Mouse (Mus musculus) A20 (cell line): ENCODE data around the gene Btrc.
"Not testable (repeated sequence)": the region's sequence is repeated elsewhere in the genome, so short reads cannot be mapped to it uniquely, and the experiment has no call there.

Experiments used
- DNase-seq: peaks from one replicate; pipeline ENCODE4 v3.0.0-alpha.2; 2011; ENCODE audit warnings: low read depth, low spot score

Gene Btrc

DNA sequence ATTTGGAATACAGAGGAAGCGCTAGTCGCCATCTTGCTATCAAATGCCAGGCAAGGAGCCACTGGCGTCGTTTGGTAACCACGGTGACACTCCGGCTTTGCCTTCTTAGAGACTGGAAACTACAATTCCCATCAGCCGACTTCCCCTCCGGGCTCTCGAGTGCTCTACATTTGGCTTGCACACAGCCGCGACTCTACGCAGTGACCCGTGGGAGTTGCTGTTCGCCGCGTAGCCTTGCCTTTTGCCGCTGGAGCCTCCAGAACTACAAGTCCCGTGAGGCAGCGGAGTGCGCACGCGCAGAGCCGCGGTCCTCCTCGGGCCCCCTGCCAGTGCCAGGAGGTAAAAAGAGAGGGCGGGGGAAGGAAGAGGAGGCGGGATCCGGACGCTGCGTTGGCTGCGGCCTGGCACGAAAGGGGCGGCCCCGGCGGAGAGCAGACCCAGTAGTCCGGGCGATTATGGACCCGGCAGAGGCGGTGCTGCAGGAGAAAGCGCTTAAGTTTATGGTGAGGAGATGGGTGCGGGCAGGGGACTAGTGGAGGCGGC lies at the start of gene Btrc:
Gene Btrc (plus strand): TSS at position 351 of the 543 bp plus-strand sequence.
- DNase-seq, result peak; percentile 99

DNA sequence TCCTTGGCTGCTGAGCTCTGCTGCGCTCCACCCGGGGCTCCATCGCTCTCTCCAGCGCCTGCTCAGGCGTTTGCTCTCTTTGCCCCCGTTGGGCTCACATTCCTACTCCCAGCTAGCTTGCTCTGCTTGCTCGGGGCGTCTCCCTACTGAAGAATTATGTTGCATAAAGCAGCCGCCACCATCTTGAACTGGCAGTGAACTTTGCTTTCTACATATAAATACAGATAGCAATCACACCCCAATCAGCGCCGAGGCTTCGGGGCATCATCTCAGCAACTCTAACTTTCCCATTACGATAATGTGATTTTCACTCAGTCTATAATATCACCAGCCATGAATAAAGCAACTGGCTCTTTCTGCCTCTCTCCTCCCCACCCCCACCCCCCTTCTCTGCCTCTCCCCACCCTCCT lies 46.1 kb upstream of the Btrc start:
- DNase-seq, result no peak

DNA sequence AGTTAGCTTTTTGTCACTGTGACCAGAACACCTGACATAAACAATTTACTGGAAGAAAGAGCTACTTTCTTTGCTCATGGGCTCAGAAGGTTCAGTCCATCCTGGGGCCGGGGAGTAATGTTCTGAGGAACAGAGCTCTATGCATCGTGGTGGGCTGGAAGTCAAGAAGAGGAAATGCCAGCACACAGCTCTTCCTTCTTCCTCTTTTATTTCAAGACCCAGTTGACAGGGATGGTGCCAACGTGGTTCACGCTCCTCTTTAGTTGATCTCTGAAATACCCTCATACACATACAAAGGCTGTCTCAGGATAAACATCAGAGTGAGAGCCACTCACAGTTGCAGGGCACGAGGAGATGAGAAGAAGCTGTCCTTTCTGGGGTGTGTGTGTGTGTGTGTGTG lies 42.5 kb upstream of the Btrc start:
- no peak for DNase-seq

DNA sequence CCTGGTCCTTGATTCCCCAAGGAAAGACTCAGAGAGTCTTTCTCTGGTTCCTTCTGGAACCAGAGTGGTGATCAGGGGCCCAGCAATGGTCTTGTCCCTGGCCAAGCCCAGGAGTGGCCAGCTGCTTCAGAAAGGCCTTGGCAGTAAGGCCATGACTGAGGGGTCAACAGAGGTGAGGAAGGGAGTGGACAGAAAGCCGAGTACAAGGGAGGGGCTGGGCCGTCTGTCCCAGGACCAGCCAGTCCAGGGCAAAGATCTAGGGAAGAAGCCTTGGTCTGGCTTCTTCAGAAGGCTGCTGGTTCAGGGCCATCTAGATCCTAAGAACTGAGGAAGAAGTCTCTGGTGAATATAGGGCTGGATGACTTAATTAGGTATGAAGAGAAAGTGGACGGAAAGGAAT lies 34.5 kb upstream of the Btrc start:
- DNase-seq, result no peak

DNA sequence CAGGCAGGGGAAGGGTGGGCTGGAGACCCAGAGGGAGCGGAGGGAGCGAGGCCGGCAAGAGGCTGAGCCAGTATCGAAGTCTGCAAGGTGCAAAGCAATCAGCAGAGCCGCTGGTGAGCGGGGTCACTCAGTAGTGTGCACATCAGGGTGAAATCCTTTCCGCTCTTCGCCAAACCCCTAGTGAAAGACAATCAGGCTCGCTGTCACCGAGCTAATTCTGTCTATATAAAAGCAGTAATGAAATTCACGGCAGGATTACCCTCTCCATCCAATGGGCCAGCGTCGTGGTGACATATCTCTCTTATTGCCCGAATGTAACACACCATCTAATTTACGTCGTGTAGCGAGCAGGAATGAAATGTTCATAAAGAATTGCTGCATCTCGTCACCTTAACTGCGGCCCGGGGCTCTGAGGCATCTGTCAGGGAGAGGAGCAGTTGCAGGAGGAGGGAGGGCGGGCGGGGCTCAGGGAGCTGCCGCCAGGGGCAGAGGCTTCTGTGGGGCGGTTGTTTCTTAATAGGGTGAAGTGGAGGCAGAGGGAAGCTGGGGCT lies 33.7 kb upstream of the Btrc start:
- no peak for DNase-seq

DNA sequence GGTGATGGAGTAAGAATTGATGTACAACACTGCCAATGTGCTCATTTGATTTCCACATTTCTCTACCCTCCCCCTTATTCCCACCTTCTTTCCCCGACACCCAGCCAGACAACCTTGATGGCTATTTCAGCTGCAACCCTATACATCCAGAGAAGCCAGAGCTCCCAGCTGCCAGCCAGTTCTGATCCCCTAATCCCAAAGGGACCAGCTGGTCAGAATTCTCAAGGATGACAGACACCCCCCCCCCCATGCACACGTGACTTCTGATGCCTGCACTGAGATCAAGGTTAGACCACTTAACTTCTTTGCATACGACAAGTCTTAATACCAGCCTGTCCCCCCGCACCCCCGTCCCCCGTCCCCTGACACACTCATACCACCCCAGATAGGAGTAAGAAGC lies 26.8 kb upstream of the Btrc start:
- DNase-seq, result no peak

DNA sequence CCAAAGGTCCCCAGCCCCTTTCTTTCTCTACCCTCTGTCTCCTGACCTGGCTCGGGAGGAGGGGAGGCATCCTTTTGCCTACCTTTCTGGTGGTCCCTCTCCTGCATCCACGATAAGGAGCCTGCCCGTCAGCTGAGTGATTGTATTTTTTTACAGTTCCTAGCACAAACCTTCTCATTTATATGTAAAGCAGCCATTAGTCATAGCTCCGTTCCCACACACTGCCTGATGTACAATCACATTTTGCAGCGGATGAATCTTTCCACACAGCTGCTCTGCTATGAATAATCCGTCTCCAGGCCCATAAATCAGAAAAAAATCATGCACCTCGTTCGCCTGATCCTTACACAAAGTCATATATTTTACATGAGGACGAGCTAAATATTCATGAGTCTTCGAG lies 25.4 kb upstream of the Btrc start:
- DNase-seq, result no peak

DNA sequence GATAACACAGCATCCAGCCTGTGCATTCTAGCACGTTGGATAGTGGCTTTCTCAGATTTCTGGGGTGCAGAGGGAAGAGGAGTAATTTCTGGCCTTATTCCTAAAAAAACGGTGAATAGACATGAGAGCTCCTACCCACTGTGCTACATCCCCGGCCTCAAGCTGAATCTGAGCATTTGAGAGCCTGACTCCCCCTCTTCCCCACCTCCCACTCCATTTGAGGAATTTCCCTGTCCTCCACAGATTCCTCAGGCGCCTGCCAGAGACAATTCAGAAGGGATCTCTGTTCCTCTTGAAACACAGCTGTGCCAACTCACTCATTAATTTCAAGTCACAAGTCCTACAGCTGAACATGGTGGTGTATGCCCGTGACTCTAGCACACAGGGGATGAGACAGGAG lies 19.6 kb upstream of the Btrc start:
- no peak for DNase-seq

DNA sequence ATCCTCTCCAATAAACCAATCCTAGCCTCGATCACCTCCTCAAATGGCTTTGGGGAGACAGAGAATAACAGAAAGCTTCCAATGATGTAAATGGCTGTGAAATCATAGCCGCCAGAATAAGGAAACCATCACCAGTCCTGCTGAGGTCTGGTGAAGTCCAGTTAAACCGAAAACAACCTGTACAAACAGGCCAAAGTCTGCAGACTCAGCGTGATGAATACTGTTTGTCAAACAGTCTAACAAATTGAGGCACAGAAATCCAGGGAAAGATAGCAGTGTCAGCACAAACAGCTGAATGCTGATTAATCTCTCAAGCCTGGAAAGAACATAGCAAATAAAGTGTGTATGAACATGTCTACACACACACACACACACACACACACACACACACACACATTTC lies 15.3 kb upstream of the Btrc start:
- no peak for DNase-seq

DNA sequence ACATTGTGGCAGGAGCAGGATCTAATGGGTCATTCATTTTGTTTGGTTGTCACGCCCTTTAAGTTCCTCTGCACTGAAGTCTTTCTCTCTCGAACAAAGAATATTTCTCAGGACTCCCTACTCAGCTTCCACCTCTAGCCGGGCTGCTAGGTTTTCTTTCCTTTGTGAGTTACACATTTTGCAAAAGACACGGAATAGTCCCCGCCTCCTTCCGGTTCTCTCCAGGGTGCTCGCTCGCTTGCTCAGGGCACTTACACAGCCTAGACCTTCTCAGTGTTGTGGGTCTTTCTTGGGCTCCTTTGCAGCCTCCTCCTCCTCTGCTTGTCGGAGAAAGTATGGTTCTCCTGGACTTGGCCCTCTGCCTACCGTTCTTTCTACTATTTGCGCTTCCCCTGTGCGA lies 13.1 kb upstream of the Btrc start:
- no peak for DNase-seq

DNA sequence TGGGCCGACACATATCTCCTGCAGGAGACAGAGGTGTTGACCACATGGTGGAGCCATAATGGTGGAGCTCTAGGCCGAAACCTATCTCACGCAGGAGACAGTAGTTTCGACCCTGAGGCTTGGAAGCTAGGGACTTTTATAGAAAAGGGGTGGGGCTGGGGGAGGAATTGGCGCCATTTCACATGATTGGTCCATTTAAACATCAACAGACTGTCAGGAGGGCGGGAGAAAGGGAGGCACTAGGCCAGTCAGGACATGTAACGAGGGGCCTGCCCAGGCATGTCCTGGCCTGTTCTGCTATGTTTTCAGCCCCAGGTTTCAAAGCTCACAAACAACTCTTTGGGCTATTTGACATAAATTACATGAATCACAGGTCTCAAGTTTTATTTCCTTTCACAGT lies 10.8 kb upstream of the Btrc start:
- DNase-seq, result not testable (repeated sequence)

DNA sequence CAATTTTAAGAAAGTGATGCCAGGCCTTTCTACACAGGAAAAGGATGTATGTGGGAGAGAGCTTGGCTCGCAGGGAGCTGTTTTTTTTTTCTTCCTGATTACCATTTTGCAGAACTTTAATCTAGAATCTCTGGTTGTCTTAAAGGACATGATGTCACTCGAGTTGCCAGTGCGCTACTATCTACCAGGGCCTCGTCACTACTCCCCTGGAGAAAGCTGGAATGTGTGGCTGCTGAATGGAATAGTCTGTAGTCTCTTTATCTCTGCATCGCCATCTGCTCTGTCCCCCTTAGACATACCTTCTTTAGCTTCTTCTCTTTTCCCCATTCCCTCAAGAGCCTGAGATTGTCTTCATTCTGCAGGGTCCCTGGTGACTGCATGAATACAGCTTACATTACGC lies 7.9 kb upstream of the Btrc start:
- DNase-seq, result no peak

DNA sequence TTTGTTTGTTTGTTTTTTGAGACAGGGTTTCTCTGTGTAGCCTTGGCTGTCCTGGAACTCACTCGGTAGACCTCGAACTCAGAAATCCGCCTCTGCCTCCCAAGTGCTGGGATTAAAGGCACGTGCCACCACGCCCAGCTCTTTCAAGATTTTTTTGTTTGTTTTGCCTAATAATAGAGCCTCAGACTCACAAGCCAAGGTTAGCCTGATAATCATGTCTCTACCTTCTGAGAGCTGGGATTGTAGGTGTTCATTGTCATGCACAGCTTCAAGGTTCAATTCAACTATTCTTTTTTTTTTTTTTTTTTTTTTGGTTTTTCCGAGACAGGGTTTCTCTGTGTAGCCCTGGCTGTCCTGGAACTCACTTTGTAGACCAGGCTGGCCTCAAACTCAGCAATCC lies 6.7 kb upstream of the Btrc start:
- DNase-seq, result not testable (repeated sequence)

DNA sequence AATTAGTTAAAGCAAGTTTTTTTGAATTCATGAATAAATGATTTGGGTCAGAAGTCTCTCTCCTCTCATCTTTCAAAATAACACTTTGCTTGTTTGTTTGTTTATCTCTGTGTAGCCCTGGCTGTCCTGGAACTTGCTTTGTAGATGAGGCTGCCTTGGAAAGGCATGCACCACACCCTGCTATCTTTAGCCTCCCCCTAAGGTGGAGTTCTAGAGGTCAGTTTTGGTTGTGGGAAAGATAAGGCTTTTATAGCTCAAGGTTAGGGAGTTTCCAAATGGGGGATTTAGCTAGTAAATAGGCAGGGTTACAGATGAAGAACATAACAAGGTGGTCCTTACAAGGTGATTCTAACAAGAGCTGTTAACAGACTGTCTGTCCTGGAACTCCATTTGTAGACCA lies 3.0 kb upstream of the Btrc start:
- no peak for DNase-seq

DNA sequence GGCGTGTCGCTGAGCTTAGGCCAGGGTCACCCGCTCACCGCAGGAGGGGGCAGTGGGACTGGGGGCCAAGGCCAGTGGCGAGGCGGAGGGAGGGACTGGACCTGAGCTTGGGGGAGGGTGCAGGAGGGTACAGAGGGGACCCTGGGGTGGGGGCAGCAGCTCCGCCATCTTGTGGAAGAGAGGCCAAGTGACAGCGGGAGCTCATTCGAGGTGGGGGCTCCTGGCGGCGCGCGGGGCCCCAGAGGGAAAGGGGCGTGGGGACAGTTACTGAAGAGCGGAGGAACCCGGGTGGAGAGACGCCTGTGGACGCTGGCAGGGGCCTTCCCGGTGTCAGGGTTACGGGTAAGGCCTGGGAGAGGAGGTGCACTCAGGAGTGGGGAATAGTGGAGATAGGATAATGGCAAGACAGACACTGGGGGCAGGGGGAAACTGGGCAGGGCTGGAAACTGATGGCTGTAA lies 428 bp downstream of the Btrc start:
- DNase-seq, result no peak

DNA sequence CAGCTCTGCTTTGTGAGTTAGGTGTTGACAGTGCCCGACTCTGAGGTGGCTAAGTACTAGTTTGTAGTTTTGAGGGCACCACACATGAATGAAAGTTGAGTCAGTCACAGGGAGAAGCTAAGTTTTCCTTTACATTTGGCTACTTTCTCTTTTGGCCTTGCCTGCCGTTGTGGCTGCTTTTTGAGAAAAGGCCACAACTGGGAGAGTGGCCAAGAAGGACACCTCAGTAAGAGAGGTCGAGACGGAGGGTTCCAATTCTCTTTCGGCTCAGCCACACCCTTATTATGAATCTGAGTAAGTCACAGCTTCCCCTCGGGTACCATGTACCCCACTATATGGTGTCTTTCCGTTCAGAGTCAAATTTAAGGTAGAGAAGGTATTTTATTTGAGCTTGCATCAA lies 3.1 kb downstream of the Btrc start:
- DNase-seq, result no peak

DNA sequence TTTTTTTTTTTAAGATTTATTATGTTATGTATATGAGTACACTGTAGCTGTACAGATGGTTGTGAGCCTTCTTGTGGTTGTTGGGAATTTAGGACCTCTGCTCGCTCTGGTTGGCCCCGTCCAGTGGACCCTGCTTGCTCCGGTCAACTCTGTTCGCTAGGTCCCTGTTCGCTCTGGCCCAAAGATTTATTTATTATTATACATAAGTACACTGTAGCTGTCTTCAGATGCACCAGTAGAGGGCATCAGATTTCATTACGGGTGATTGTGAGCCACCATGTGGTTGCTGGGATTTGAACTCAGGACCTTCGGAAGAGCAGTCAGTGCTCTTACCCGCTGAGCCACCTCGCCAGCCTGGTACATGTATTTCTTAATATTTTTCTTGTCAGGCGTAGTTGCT lies 21.3 kb downstream of the Btrc start:
- DNase-seq, result peak; percentile 17

DNA sequence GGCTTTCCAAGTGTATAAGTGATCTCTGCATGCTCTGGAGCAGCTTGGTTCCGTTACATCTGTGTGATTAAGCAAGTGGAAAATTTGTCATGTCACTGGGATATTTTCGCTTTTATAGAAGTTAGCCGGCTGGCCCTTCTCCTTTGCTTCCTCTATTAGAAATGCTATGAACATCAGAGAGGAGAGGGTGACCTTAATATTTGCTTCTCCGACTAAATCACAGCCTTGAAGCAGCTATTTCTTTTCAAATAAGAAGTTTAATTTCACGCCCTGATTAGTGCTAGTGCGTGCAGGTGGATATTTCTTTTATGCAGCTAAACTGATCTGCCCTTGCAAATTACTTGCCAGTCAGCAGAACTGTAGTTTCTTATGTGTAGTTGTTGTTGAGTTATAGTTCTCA lies 25.0 kb downstream of the Btrc start:
- no peak for DNase-seq

DNA sequence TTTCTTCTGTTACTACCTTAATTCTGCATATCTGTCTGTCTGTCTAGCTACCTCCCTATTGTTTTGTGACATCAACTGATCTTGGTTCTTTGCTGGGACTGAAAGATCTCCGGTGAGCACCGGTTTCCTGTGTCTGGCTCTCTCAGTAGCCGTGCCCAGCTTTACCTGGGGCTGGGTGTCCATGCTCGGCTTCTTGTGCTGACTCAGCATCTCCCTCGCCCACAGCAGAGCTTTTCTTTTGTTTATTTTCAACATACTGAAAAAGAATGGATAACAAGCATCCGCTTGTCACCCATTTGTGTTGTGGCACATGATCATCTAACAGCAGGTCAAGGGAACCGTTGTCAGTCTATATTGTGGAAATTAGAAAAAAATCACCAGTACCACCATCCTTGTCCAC lies 30.5 kb downstream of the Btrc start:
- no peak for DNase-seq

DNA sequence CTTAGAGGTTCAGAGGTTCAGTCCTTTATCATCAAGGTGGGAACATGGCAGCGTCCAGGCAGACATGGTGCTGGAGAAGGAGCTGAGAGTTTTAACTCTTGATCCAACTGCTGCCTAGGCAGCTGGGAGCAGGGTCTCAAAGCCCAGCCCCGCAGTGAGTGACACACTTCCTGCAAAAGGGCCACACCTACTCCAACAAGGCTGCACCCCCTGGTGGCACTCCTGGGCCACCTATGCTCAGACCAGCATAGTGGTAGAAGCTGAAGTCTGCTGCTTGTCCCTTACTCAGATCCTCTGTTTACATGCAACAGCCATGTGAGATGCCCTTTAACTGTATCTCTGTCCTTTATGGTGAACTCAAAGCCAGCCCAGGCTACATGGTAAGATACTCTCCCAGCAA lies 47.5 kb downstream of the Btrc start:
- DNase-seq, result peak; percentile 51

DNA sequence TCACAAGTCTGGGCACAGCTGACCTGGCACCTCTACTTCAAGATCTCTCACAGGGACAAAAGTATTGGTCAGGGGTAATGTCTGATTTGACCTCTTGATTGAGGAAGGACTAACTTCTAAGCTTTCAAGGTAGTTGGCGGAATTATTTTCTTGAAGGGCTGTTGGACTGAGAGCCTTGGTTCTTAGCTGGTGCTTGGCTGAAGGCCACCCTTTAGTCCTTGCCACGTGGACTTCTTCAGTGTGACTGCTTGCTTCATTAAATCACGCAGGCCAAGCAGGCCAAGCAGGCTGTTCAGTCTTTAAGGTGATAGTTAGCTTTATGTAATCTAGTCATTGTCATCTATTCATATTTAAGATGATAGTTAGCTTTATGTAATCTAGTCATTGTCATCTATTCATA lies 49.2 kb downstream of the Btrc start:
- DNase-seq, result no peak

DNA sequence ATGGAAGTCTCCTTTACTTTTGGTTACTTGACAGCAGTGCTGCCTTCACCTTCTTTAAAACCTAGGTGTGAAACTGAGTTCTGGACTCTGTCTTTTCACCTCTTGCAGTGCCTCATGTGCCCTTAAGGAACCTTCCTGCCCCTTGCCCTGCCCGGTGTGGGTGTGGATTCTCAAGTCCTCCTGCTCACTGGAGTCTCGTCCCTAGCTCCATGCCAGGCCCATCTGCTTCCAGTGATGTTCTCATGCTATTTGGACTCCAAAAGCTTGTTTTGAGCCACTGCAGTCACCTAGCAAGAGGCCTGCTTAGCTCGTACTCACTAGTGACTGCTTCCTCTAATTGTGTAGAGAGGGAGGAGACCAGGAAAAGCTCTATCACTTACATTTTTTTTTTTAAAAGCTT lies 50.4 kb downstream of the Btrc start:
- peak; percentile 18 for DNase-seq

DNA sequence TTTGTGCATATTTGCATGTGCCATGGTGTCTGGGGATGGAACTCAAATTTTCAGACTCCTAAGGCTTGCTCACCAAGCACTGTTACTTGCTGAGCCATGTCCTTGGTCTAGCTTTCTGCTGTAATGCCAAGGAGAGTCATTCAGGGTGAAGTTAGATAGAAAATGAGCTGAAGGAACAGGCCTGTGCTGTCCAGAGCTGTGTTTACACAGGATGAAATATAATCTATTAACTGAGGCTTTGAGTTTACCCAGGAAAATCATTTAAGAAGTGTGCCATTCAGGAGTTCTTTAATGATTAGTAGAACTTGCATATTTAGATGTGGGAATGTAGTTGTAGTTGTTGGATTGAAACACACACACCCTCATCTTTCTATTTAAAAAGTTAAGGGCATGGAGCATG lies 54.1 kb downstream of the Btrc start:
- DNase-seq, result no peak

DNA sequence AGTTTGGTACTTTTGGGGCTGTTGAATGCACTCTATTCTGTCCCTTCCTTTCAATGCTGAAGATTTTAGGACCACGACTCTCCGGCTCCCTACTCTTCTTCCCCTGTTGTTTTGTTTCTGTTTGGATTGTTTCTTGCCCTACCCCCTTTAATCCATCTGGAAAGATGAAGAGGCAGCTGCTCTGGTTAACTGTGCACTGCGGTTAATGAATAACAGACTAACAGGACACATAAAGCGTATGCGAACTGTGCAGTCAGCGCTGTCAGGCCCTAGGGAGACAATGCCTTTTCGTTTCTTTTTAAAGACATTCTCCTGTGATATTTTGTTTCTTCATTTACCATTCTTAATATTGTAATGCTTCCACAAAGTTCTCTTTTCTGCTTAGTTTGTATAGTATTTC lies 58.7 kb downstream of the Btrc start:
- DNase-seq, result no peak
